Mouse (Mus musculus) splenic B cell, adult 2 months (primary cell): ENCODE results near the gene Scgb3a1.

Experiments used
- DNase-seq: peaks from one replicate; pipeline ENCODE4 v3.0.0-alpha.2; 2011; ENCODE audit warnings: low read depth, low spot score
- H3K27me3 ChIP-seq: 2 replicates; pipeline ENCODE4 v1.6.1; 2012; ENCODE audit warnings: mild to moderate bottlenecking, low read length, moderate library complexity, mixed read lengths; ENCODE audit not compliant: control insufficient read depth, poor library complexity, insufficient read depth, severe bottlenecking
- H3K36me3 ChIP-seq: 2 replicates; pipeline ENCODE4 v1.6.1; 2012; ENCODE audit warnings: mild to moderate bottlenecking, low read length, moderate library complexity, mixed read lengths; ENCODE audit not compliant: control insufficient read depth, poor library complexity, insufficient read depth, severe bottlenecking

The Scgb3a1 gene

DNA sequence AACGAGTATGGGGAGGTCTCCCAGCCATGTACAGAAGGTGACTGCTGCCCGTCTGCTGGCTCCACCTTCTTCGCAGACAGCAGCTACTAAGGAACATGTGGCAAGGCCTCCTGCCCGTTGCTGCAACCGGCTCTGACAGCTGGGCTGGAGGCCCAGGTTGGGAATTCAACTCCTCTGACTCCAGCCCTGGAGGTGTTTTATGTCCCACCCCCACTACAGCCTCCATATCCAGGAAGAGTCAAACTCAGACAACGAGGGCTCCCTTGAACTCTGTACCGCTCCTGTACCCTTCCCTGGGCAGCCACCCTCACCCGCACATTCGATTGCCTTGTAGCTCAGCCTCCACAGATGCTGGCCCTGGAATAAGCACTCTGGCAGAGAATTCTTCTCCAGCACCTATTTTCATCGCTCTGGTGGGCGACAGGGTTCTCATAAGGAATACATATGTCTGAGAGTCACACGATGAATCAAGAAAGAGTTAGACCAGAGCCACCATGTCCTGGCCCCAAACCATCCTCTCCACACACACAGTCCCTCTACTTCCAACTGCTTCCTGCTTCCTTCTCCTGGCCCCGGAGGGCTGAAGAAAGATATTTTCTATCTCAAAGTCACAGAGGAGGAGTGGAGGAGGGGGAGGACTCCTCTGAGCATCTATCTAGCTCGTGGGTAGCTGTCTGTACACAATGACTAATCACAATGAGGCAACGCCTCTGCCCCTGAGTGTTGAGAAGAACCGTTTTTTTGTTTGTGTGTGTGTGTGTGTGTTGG, 12.2 kb upstream of the Scgb3a1 start:
- no peak for DNase-seq
- Histone ChIP-seq H3K27me3 (no peaks in the 10 kb centered on the region), H3K36me3 (no peaks in the 10 kb centered on the region)

GRCm38 (mm10) chr11:49651762-49652322, 11.6 kb upstream of the Scgb3a1 start:
- Histone ChIP-seq H3K27me3 (no peaks in the 10 kb centered on the region), H3K36me3 (no peaks in the 10 kb centered on the region)
- DNase-seq: no peak

GRCm38 (mm10) chr11:49652401-49653078, 10.9 kb upstream of the Scgb3a1 start:
- DNase-seq: peak; percentile 78
- Histone ChIP-seq H3K36me3 (no peaks in the 10 kb centered on the region), H3K27me3 (no peaks in the 10 kb centered on the region)

- no peaks in the 10 kb centered on the region for H3K27me3 ChIP-seq
- DNase-seq: no peak
- H3K36me3 ChIP-seq: no peaks in the 10 kb centered on the region
Measured at GRCm38 (mm10) chr11:49653079-49653408, 10.4 kb upstream of the Scgb3a1 start.

- Histone ChIP-seq H3K27me3 (no peaks in the 10 kb centered on the region), H3K36me3 (no peaks in the 10 kb centered on the region)
- no peak for DNase-seq
Measured at GRCm38 (mm10) chr11:49654651-49655050, 8.8 kb upstream of the Scgb3a1 start.

DNA sequence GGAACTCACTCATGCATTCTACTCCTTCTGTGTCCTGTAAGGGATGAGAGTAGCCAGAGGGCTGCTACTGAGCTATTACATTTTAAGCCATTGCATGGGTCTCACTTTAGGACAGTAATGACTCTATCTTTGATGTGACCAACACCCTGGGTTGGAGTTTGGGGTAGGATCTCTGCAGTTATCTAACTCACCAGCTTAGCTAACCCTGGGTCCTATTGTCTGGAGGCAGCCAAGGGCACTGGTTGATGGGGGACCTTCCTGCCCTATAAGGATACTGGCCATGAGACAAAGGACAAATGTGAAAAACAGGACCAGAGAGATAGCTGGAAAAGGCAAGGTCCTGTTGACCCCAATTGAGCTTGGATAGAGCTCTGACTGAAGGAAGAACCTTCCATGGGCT, 7.9 kb upstream of the Scgb3a1 start:
- no peak for DNase-seq
- Histone ChIP-seq H3K36me3 (no peaks in the 10 kb centered on the region), H3K27me3 (no peaks in the 10 kb centered on the region)

- Histone ChIP-seq H3K27me3 (no peaks in the 10 kb centered on the region), H3K36me3 (no peaks in the 10 kb centered on the region)
- DNase-seq: no peak
Measured at GRCm38 (mm10) chr11:49658065-49658464, 5.3 kb upstream of the Scgb3a1 start.

DNA sequence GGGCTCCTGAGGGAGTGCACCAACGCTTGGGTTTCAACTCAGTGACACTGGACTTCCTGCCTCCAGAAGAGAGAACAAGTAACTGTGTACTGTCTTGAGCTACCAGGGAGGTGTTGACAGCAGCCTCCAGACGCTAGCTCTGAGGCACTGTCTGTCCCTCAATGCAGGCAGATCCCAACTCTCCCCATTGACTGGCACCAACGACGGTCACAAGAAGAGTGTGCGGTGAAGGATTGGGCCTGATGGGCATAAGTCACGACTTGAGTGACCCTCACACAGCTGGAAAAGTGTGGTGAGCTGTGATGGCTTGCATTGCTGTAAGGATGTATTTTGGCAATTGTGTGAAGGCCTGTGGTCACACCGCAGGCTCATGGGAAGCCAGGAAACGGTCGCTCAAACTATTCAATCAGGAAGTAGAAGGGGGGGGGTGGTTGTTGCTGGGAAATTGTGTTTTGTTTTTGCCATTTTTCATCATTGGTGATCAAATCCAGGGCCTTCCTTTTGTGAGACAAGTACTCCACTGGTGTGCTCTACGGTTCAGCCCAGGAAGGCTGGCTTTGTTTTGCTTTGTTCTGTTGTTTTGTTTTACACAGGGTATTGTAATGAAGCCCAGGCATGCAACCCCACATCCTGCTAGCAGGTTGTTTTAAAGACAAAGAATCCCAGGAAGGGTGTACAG, 4.5 kb upstream of the Scgb3a1 start:
- no peak for DNase-seq
- no peaks in the 10 kb centered on the region for H3K27me3 ChIP-seq
- no peaks in the 10 kb centered on the region for H3K36me3 ChIP-seq

GRCm38 (mm10) chr11:49659470-49659799, 4.0 kb upstream of the Scgb3a1 start:
- no peaks in the 10 kb centered on the region for H3K27me3 ChIP-seq
- DNase-seq: no peak
- no peaks in the 10 kb centered on the region for H3K36me3 ChIP-seq

DNA sequence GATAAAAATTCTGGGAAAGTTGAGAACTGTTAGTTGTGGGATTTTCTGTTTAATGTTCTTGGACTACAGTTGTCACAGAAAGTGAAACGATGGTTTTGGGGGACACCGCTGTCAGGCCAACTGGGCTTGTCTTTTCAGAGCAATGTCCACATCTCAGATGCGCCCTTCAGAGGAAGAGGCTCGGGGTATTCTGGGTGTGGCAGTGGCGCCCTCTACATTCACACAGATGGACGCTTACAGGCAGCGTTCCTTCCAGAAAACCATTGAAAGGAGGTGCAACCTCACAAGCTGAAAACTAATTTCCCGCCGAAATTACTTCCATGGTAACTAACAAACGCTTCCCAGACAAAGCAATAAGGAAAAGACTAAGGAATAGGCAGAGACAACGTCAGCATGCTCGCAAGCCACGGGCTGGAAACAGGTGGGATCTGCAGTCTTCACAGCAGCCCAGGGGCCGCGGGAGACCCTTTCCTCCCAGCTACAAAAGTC, 1.1 kb upstream of the Scgb3a1 start:
- Histone ChIP-seq H3K36me3 (no peaks in the 10 kb centered on the region), H3K27me3 (no peaks in the 10 kb centered on the region)
- DNase-seq: no peak

DNA sequence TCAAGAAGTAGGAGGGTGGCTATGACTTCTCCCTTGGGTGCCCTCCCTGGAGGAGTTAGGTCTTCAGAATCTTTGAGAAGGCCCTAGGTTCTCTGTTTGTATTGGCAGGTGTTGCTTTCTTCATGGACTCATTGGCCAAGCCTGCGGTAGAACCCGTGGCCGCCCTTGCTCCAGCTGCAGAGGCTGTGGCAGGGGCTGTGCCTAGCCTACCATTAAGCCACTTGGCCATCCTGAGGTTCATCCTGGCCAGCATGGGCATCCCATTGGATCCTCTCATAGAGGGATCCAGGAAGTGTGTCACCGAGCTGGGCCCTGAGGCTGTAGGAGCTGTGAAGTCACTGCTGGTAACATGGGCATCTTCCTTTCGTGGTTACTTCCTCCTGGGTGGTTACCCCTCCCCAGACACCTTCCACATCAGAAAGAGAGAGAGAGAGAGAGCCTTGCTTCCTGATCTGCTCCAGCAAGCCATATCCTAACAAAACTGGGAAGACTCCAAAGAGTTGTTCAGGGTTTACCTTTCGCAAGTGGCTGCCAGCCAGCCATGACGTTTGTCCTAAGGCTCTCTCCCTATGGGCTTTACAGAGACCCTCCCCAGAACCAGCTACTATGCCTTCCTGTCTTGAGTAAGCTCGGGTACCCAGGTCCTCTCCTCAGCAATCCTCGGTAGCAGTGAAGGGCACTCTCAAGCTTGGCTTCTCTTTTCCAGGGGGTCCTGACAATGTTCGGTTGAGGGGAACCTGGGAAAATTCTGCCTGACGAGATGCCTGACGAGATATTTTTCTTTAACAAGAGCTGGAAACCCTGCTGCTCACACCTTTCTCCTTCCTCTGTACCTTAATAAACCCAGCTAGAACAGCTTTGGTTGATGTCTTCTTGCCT, 1.1 kb downstream of the Scgb3a1 start:
- no peaks in the 10 kb centered on the region for H3K36me3 ChIP-seq
- DNase-seq: no peak
- no peaks in the 10 kb centered on the region for H3K27me3 ChIP-seq

GRCm38 (mm10) chr11:49665462-49665861, 2.1 kb downstream of the Scgb3a1 start:
- no peak for DNase-seq
- Histone ChIP-seq H3K27me3 (no peaks in the 10 kb centered on the region), H3K36me3 (no peaks in the 10 kb centered on the region)

GRCm38 (mm10) chr11:49673433-49673832, 10.0 kb downstream of the Scgb3a1 start:
- no peak for DNase-seq
- H3K36me3 ChIP-seq: peaks cover 5% of the 10 kb centered on the region; the same call in 1 of the 2 replicates
- no peaks in the 10 kb centered on the region for H3K27me3 ChIP-seq

DNA sequence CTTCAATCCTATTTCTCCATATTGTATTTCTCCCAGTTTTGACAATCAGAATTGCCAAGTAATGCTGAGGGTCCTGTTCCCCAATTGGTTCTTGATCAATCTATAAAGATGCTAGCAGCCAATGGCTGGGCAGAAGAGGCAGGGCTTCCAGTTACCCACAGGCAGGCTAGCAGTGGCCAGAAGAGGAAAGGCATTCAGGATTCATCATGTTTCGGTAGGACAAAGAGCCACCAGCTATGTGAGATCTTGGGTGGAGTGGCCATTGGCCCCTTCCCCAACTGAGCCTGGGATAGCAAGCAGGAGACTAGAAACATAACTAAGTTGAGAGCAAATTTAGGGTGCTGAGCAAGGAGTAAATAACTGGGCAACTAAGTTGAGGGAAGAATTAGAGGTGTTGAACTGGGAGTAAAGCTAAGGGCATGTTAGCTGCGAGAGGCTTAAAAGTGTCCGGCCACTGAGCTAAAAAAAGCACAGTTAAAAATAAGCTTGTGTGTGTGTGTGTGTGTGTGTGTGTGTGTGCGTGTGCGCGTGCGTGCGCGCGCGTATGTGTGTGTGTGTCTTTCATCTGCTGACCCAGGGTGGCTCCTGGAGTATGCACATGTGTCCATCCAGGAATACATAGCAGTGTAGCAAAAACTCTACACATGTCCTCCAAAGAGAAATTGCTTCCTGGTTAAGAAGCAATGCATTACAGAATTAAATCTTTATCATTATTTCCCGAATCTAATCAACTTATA, 21.0 kb downstream of the Scgb3a1 start:
- Histone ChIP-seq H3K36me3 (peaks cover 9% of the 10 kb centered on the region), H3K27me3 (0 out of 2 replicates have a peak, but pooled peaks cover 1% of the 10 kb centered on the region)
- no peak for DNase-seq
